Mouse (Mus musculus) E14TG2a.4 (cell line): ENCODE data around the gene Ifrd2.

Source experiments
- CTCF ChIP-seq: conservative IDR thresholded peaks from 2 replicates; pipeline ENCODE4 v1.5.1; 2014; ENCODE audit warnings: low read length
- NANOG ChIP-seq: IDR thresholded peaks from 2 replicates; pipeline ENCODE4 v1.6.1; 2014; ENCODE audit warnings: borderline replicate concordance, low read length, mixed read lengths
- POU5F1 ChIP-seq: IDR thresholded peaks from 2 replicates; pipeline ENCODE4 v1.6.1; 2014; ENCODE audit warnings: low read length, borderline replicate concordance

DNA sequence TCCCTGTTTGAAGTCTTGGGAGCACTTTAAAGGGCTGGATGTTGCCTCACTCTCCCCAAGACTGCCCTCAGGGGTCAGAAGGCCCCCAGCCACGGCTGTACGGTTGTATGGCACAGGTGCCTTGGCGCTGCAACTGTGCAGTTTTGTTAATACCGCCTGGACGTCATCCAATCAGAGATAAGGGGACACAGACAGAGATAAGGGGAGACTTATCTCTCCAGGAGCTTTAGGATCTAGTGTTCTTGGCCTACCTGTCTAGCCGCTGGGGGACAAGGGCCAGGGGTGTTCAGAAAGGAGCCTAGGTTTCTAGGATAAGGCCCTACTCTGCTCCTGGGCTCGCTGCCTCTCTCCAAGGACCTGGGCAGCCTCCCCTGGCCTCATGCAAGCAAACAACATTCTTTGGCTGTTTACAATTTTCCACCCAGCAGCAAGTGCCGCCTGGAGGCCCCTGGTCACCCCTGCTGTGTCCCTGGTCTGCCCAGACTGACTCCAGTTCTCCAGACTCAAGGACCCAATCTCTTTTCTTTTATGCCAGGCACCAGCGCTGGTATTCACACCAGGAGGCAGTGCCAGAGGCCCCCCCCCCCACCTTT is 20.3 kb downstream of the Ifrd2 start:
- TF ChIP-seq NANOG (no peak), CTCF (no peak), POU5F1 (no peak)
